Mouse (Mus musculus) MEL (cell line): ENCODE measurements around the gene Sapcd1. TPM values are rescaled to one million over a fixed set of nuclear protein-coding genes. Genes with fewer than 3 reads are reported as not detected.

Experiments used
- DNase-seq: peaks from one replicate; pipeline ENCODE4 v3.0.0; 2011; ENCODE audit warnings: low read depth, low spot score
- H3K27ac ChIP-seq: 2 replicates; pipeline ENCODE4 v1.5.1; 2012; ENCODE audit warnings: low read depth, mild to moderate bottlenecking, control low read depth, low read length, moderate library complexity; ENCODE audit not compliant: control insufficient read depth
- H3K27me3 ChIP-seq, 2 experiments: fragments of 150-350 bp in 1 of 2; sonication (generic) in 1 of 2; 2 replicates each; pipeline ENCODE4 v1.6.1; 2012; ENCODE audit warnings: low read length in 2 of 2, mild to moderate bottlenecking in 2 of 2, improper control_type of control experiment in 1 of 2, moderate library complexity in 1 of 2; ENCODE audit not compliant: insufficient read depth in 2 of 2, control insufficient read depth in 1 of 2
- H3K36me3 ChIP-seq, 2 experiments: 2 replicates each; pipeline ENCODE4 v1.6.1; 2012 to 2014; ENCODE audit warnings: low read length in 2 of 2, improper control_type of control experiment in 1 of 2, inconsistent platforms in 1 of 2, mild to moderate bottlenecking in 1 of 2; ENCODE audit not compliant: insufficient read depth in 2 of 2, control insufficient read depth in 1 of 2
- H3K4me1 ChIP-seq, 2 experiments: fragments of 150-350 bp in 1 of 2; sonication (generic) in 1 of 2; 2 replicates each; pipeline ENCODE4 v1.6.1; 2012; ENCODE audit warnings: low read length in 2 of 2, improper control_type of control experiment in 1 of 2, mild to moderate bottlenecking in 1 of 2; ENCODE audit not compliant: insufficient read depth in 2 of 2, control insufficient read depth in 1 of 2
- H3K4me3 ChIP-seq, 2 experiments: fragments of 150-350 bp in 1 of 2; sonication (generic) in 1 of 2; 2 replicates each; pipeline ENCODE4 v1.5.1; 2012; ENCODE audit warnings: low read depth in 2 of 2, low read length in 2 of 2, mild to moderate bottlenecking in 2 of 2, moderate library complexity in 2 of 2, control low read depth in 1 of 2, improper control_type of control experiment in 1 of 2; ENCODE audit not compliant: control insufficient read depth in 1 of 2, insufficient read depth in 1 of 2
- H3K79me2 ChIP-seq: 2 replicates; pipeline ENCODE4 v1.6.1; 2012; ENCODE audit warnings: mild to moderate bottlenecking, low read length, moderate library complexity; ENCODE audit not compliant: control insufficient read depth, poor library complexity, insufficient read depth
- H3K9ac ChIP-seq: 2 replicates; pipeline ENCODE4 v1.6.1; 2012; ENCODE audit warnings: low read depth, mild to moderate bottlenecking, control low read depth, low read length, moderate library complexity; ENCODE audit not compliant: control insufficient read depth, poor library complexity, severe bottlenecking
- H3K9me3 ChIP-seq: fragments of 150-350 bp; sonication (generic); replicated peaks from 2 replicates; pipeline ENCODE4 v1.6.1; 2012; ENCODE audit warnings: mild to moderate bottlenecking, low read length, improper control_type of control experiment, moderate library complexity; ENCODE audit not compliant: insufficient read depth
- E2F4 ChIP-seq: IDR thresholded peaks from 2 replicates; pipeline ENCODE4 v1.6.1; 2011; ENCODE audit warnings: low read depth, low read length, improper control_type of control experiment, borderline replicate concordance
- ELF1 ChIP-seq: IDR thresholded peaks from 2 replicates; pipeline ENCODE4 v1.6.1; 2014; ENCODE audit warnings: low read depth, mild to moderate bottlenecking, inconsistent platforms, low read length, improper control_type of control experiment, moderate library complexity
- ETS1 ChIP-seq: IDR thresholded peaks from 2 replicates; pipeline ENCODE4 v1.6.1; 2012; ENCODE audit warnings: low read depth, mild to moderate bottlenecking, inconsistent platforms, low read length, improper control_type of control experiment, moderate library complexity
- GABPA ChIP-seq: IDR thresholded peaks from 2 replicates; pipeline ENCODE4 v1.6.1; 2012; ENCODE audit warnings: low read depth, mild to moderate bottlenecking, inconsistent platforms, low read length, improper control_type of control experiment, moderate library complexity
- GATA1 ChIP-seq: IDR thresholded peaks from 2 replicates; pipeline ENCODE4 v1.6.1; 2011; ENCODE audit warnings: low read depth, low read length, improper control_type of control experiment
- HCFC1 ChIP-seq: IDR thresholded peaks from 2 replicates; pipeline ENCODE4 v1.6.1; 2012; ENCODE audit warnings: low read depth, mild to moderate bottlenecking, inconsistent platforms, low read length, improper control_type of control experiment, moderate library complexity
- JUND ChIP-seq: IDR thresholded peaks from 2 replicates; pipeline ENCODE4 v1.6.1; 2011; ENCODE audit warnings: low read depth, mild to moderate bottlenecking, improper control_type of control experiment, low read length
- MAX ChIP-seq: IDR thresholded peaks from 2 replicates; pipeline ENCODE4 v1.6.1; 2011; ENCODE audit warnings: low read length, improper control_type of control experiment
- MAZ ChIP-seq: IDR thresholded peaks from 2 replicates; pipeline ENCODE4 v1.6.1; 2012; ENCODE audit warnings: low read depth, mild to moderate bottlenecking, inconsistent platforms, low read length, improper control_type of control experiment
- MYC ChIP-seq: IDR thresholded peaks from 2 replicates; pipeline ENCODE4 v1.6.1; 2011; ENCODE audit warnings: low read depth, mild to moderate bottlenecking, low read length, improper control_type of control experiment, moderate library complexity
- NELFE ChIP-seq: IDR thresholded peaks from 2 replicates; pipeline ENCODE4 v1.6.1; 2011; ENCODE audit warnings: low read depth, low read length, improper control_type of control experiment
- NRF1 ChIP-seq: IDR thresholded peaks from 2 replicates; pipeline ENCODE4 v1.6.1; 2014; ENCODE audit warnings: low read depth, mild to moderate bottlenecking, inconsistent platforms, low read length, improper control_type of control experiment, moderate library complexity; ENCODE audit not compliant: poor library complexity, insufficient read depth, severe bottlenecking
- POLR2AphosphoS2 ChIP-seq: IDR thresholded peaks from 2 replicates; pipeline ENCODE4 v1.6.1; 2011; ENCODE audit warnings: low read length, improper control_type of control experiment
- RAD21 ChIP-seq: IDR thresholded peaks from 2 replicates; pipeline ENCODE4 v1.6.1; 2011; ENCODE audit warnings: mild to moderate bottlenecking, low read depth, low read length, improper control_type of control experiment
- SIN3A ChIP-seq: IDR thresholded peaks from 2 replicates; pipeline ENCODE4 v1.6.1; 2012; ENCODE audit warnings: low read length, improper control_type of control experiment, inconsistent platforms
- SMC3 ChIP-seq: IDR thresholded peaks from 2 replicates; pipeline ENCODE4 v1.6.1; 2011; ENCODE audit warnings: low read depth, low read length, improper control_type of control experiment
- TAL1 ChIP-seq: IDR thresholded peaks from 2 replicates; pipeline ENCODE4 v1.6.1; 2012; ENCODE audit warnings: mild to moderate bottlenecking, inconsistent platforms, low read length, moderate library complexity, mixed read lengths
- UBTF ChIP-seq: IDR thresholded peaks from 2 replicates; pipeline ENCODE4 v1.6.1; 2012; ENCODE audit warnings: low read depth, mild to moderate bottlenecking, inconsistent platforms, low read length, improper control_type of control experiment, moderate library complexity, borderline replicate concordance; ENCODE audit not compliant: insufficient read depth
- ZMIZ1 ChIP-seq: IDR thresholded peaks from 2 replicates; pipeline ENCODE4 v1.6.1; 2012; ENCODE audit warnings: low read depth, mild to moderate bottlenecking, inconsistent platforms, low read length, improper control_type of control experiment, moderate library complexity
- ZNF384 ChIP-seq: IDR thresholded peaks from 2 replicates; pipeline ENCODE4 v1.6.1; 2012; ENCODE audit warnings: low read depth, mild to moderate bottlenecking, inconsistent platforms, low read length, improper control_type of control experiment
- polyA plus RNA-seq, 2 experiments: library from polyadenylated mRNA; stranded (reverse) in 1 of 2; unstranded in 1 of 2; fragments of >175 nt in 1 of 2; fragments of >200 nt in 1 of 2; gene quantifications; 2 replicates each; pipeline versions ENCODE4 v1.2.1 to v1.2.4; 2012; ENCODE audit warnings: low replicate concordance in 2 of 2, low read depth in 1 of 2; ENCODE audit not compliant: insufficient read length in 2 of 2, insufficient read depth in 1 of 2, missing spikeins in 1 of 2
- total RNA-seq: library from RNA; depleted of rRNA; stranded (reverse); fragments of 300-350 nt; gene quantifications from 2 replicates; pipeline ENCODE4 v1.2.3, GENCODE M21; 2012

Gene Sapcd1
- total and polyA plus RNA-seq, 3 experiments = 124 to 164 TPM; not detected in 1

GRCm38 (mm10) chr17:35064378-35064877 lies 36.6 kb upstream of the Sapcd1 start:
- Histone ChIP-seq H3K4me3 (no peak overlapping the region), H3K36me3 (no peaks in the 10 kb centered on the region; a peak in 1 of 4 replicates), H3K27ac (no peak overlapping the region), H3K27me3 (no peaks in the 10 kb centered on the region), H3K79me2 (no peaks in the 10 kb centered on the region), H3K9ac (no peak overlapping the region), H3K4me1 (peaks cover 0 to 9% of the 10 kb centered on the region in 2 experiments; a peak in 3 of 4 replicates), H3K9me3 (no peaks in the 10 kb centered on the region)
- TF ChIP-seq GATA1 (no peak), NRF1 (no peak), E2F4 (no peak), SMC3 (no peak), MAX (no peak), MYC (no peak), RAD21 (no peak), ELF1 (no peak), HCFC1 (no peak), JUND (no peak), MAZ (no peak), ZMIZ1 (no peak), NELFE (no peak), ETS1 (no peak), UBTF (no peak)
- DNase-seq = no peak

DNA sequence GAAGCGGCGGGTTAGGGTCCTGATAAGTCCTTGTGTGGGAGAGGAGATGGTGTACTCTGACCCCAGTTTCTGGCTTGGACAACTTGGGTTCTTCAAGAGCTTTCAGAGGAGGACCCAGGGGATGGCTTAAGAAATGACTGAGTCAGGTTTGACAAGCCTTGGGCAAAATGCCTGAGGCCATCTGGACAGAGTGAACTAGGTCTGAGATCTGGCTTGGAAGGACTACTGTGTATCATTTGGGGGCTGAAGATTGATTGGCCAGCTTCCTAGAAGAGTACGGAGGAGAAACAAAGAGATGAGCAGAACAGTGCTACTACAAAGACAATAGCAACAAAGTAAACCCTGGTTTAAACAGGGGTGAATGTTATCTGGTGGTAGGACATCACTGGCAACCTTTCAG lies 35.6 kb upstream of the Sapcd1 start:
- Histone ChIP-seq H3K27me3 (no peaks in the 10 kb centered on the region), H3K9me3 (no peaks in the 10 kb centered on the region), H3K9ac (no peak overlapping the region), H3K4me1 (peaks cover 0 to 8% of the 10 kb centered on the region in 2 experiments; a peak in 3 of 4 replicates), H3K27ac (no peak overlapping the region), H3K79me2 (no peaks in the 10 kb centered on the region), H3K36me3 (peaks cover 0 to 1% of the 10 kb centered on the region in 2 experiments; a peak in 2 of 4 replicates), H3K4me3 (no peak overlapping the region)
- DNase-seq = no peak
- no peak for TF ChIP-seq TAL1
- TF ChIP-seq JUND = no peak
- no peak for TF ChIP-seq ZNF384
- TF ChIP-seq GABPA = no peak
- TF ChIP-seq SIN3A = no peak
- TF ChIP-seq POLR2AphosphoS2 = no peak
- no peak for TF ChIP-seq E2F4
